Mouse (Mus musculus) hindbrain, embryonic 11.5 days (tissue): ENCODE results near the gene Exosc6. TPM values are rescaled to one million over a fixed set of nuclear protein-coding genes. Genes with fewer than 3 reads are reported as not detected.
A peak's percentile ranks its signal among the peaks of the same experiment; 100 is the strongest.
"Not testable (repeated sequence)": the region's sequence is repeated elsewhere in the genome, so short reads cannot be mapped to it uniquely, and the experiment has no call there.

Experiments used
- ATAC-seq: fragments of 200-750 bp; cut with Nextera tagmentation; 2 replicates; pipeline ENCODE4 v1.8.0; 2017; ENCODE audit warnings: mild to moderate bottlenecking, moderate TSS enrichment, moderate library complexity; ENCODE audit not compliant: low FRiP score
- DNase-seq: peaks from one replicate; pipeline ENCODE4 v3.0.0-alpha.2; 2015; ENCODE audit warnings: low spot score
- H3K27ac ChIP-seq: fragments of 300-500 bp; sonication (generic); 2 replicates; pipeline ENCODE4 v1.5.1; 2014; ENCODE audit warnings: mild to moderate bottlenecking, low read depth, low read length
- H3K27me3 ChIP-seq: fragments of 300-500 bp; sonication (generic); 2 replicates; pipeline ENCODE4 v1.6.1; 2014; ENCODE audit warnings: mild to moderate bottlenecking, low read length, moderate library complexity, mixed read lengths; ENCODE audit not compliant: control insufficient read depth, insufficient read depth
- H3K36me3 ChIP-seq: fragments of 300-500 bp; sonication (generic); 2 replicates; pipeline ENCODE4 v1.6.1; 2014; ENCODE audit warnings: mild to moderate bottlenecking, low read length, moderate library complexity, mixed read lengths; ENCODE audit not compliant: control insufficient read depth, insufficient read depth
- H3K4me1 ChIP-seq: fragments of 300-500 bp; sonication (generic); replicated peaks from 2 replicates; pipeline ENCODE4 v1.6.1; 2014; ENCODE audit warnings: low read length, mixed read lengths; ENCODE audit not compliant: control insufficient read depth, insufficient read depth
- H3K4me2 ChIP-seq: fragments of 300-500 bp; sonication (generic); replicated peaks from 2 replicates; pipeline ENCODE4 v1.6.1; 2014; ENCODE audit warnings: mild to moderate bottlenecking, low read depth, low read length
- H3K4me3 ChIP-seq: fragments of 300-500 bp; sonication (generic); 2 replicates; pipeline ENCODE4 v1.5.1; 2014; ENCODE audit warnings: low read depth, low read length
- H3K9ac ChIP-seq: fragments of 300-500 bp; sonication (generic); 2 replicates; pipeline ENCODE4 v1.6.1; 2014; ENCODE audit warnings: low read depth, low read length
- H3K9me3 ChIP-seq: fragments of 300-500 bp; sonication (generic); 2 replicates; pipeline ENCODE4 v1.6.1; 2016; ENCODE audit warnings: low read length; ENCODE audit not compliant: control insufficient read depth
- WGBS: fragments of 180-500 bp; shearing (Covaris S2); extraction: QIAGEN DNeasy Blood & Tissue Kit; methylation state at CpG from one replicate; pipeline ENCODE4 v1.1.7; 2014; 5-methylcytosine and 5-hydroxymethylcytosine counted together
- polyA plus RNA-seq: library from polyadenylated mRNA; unstranded; fragments of >200 nt; fragmentation: Nextera tagmentation; extraction: Ambion mirVana; gene quantifications from 2 replicates; pipeline ENCODE4 v1.2.1, GENCODE M21; 2014

Gene Exosc6
- 15.0 and 21.6 TPM in 2 replicates for polyA plus RNA-seq

- H3K36me3 ChIP-seq = peaks cover 21% of the 10 kb centered on the region
These were observed at the start of gene Exosc6 for GRCm38 (mm10) chr8:111056158-111056663. Exosc6 (plus strand) TSS chr8:111056339.

GRCm38 (mm10) chr8:111010230-111010991 is 45.7 kb upstream of the Exosc6 start:
- H3K27me3 ChIP-seq, H3K27ac ChIP-seq, DNase-seq, H3K9me3 ChIP-seq, H3K9ac ChIP-seq, H3K36me3 ChIP-seq, ATAC-seq, H3K4me2 ChIP-seq, H3K4me1 ChIP-seq, H3K4me3 ChIP-seq: not testable (repeated sequence)
- WGBS = 87% methylated on average over 8 of the region's 10 CpGs

More at GRCm38 (mm10) chr8:111056158-111056663, at the start of gene Exosc6:
- Histone ChIP-seq H3K4me2 (peak within 1 kb of the TSS; percentile 88), H3K9ac (peak within 1 kb of the TSS; percentile 85), H3K27me3 (no peaks in the 10 kb centered on the region), H3K4me1 (peaks cover 8% of the 10 kb centered on the region), H3K27ac (peak within 1 kb of the TSS; percentile 38), H3K9me3 (no peaks in the 10 kb centered on the region), H3K4me3 (peak within 1 kb of the TSS; percentile 98)
- DNase-seq = peak; percentile 96
- ATAC-seq = peak; percentile 90
- WGBS = under 1% methylated on average over 66 of the region's 68 CpGs

DNA sequence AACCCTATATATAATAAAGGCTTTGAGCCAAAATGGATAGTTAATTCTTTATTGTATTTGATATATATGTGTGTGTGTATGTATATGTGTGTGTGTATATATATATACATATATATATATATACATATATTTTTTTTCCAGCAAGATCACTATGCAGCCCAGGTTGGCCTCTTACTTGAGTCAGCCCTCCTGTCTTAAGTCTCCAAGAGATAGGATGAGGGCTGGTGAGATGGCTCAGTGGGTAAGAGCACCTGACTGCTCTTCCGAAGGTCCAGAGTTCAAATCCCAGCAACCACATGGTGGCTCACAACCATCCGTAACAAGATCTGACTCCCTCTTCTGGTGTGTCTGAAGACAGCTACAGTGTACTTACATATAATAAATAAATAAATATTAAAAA is 29.5 kb upstream of the Exosc6 start:
- not testable (repeated sequence) for H3K27me3 ChIP-seq, H3K27ac ChIP-seq, H3K4me2 ChIP-seq, H3K9me3 ChIP-seq, H3K9ac ChIP-seq, H3K36me3 ChIP-seq, DNase-seq, H3K4me3 ChIP-seq, H3K4me1 ChIP-seq, ATAC-seq
- WGBS = 89% methylated on average over 1 of the region's 2 CpGs

GRCm38 (mm10) chr8:111027391-111027937 is 28.7 kb upstream of the Exosc6 start:
- Histone ChIP-seq H3K4me2 (peak overlapping the region; percentile 75), H3K27me3 (no peaks in the 10 kb centered on the region), H3K36me3 (no peaks in the 10 kb centered on the region), H3K9me3 (no peaks in the 10 kb centered on the region), H3K4me1 (no peaks in the 10 kb centered on the region), H3K9ac (peak overlapping the region; percentile 57), H3K4me3 (peak overlapping the region; percentile 53), H3K27ac (no peak overlapping the region)
- DNase-seq = peak; percentile 86
- peak; percentile 79 for ATAC-seq
- WGBS = under 1% methylated on average over 31 of the region's 31 CpGs

DNA sequence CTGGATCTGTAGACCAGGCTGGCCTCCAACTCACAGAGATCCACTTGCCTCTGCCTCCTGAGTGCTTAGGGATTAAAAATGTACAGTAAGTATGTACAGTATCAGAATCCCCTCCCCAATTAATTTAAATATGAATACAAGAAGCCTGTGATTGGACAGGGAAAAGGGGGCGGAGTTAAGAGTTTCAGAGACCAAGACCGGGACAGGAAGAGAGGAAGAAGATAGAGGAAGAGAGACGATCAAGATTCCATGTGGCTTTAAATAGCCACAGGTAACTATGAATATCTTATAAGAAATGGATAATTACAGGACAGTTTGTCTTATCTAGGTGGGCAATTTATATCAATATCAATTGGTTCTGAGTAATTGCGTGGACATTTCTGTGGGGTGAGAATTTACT is 26.6 kb upstream of the Exosc6 start:
- 55% methylated on average over 4 of the region's 4 CpGs for whole genome bisulfite sequencing

DNA sequence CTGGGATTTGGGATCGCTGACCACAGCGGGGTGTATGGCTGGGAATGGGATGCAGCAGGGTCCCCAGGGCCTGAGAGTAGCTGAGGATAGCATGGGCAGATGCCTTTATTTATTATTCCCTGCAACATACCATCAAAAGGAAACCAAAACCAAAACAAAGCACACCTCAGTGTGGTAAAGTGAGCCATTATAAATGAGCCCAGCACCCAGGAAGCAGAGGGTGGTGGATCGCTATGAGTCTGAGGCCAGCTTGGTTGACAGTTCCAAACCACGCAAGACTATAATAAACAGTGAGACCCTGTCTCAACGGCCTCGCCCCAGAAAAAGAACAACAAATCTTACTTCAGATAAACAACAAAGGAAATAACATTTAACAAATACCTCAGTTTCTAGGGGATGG is 26.1 kb upstream of the Exosc6 start:
- Histone ChIP-seq H3K9me3 (no peaks in the 10 kb centered on the region), H3K4me2 (no peak overlapping the region), H3K27ac (no peak overlapping the region), H3K4me1 (peaks cover 8% of the 10 kb centered on the region), H3K4me3 (no peak overlapping the region), H3K9ac (no peak overlapping the region), H3K27me3 (no peaks in the 10 kb centered on the region), H3K36me3 (no peaks in the 10 kb centered on the region)
- WGBS = 80% methylated on average over 6 of the region's 6 CpGs
- ATAC-seq (no peak), DNase-seq (no peak)

More for the DNA sequence above, 26.6 kb upstream of the Exosc6 start:
- no peak overlapping the region for H3K9ac ChIP-seq
- no peaks in the 10 kb centered on the region for H3K9me3 ChIP-seq
- no peaks in the 10 kb centered on the region for H3K27me3 ChIP-seq
- H3K4me2 ChIP-seq = no peak overlapping the region
- no peak overlapping the region for H3K27ac ChIP-seq
- H3K4me3 ChIP-seq = no peak overlapping the region
- H3K4me1 ChIP-seq = peaks cover 3% of the 10 kb centered on the region; the same call in 1 of the 2 replicates
- no peaks in the 10 kb centered on the region for H3K36me3 ChIP-seq
- ATAC-seq (no peak), DNase-seq (no peak)

DNA sequence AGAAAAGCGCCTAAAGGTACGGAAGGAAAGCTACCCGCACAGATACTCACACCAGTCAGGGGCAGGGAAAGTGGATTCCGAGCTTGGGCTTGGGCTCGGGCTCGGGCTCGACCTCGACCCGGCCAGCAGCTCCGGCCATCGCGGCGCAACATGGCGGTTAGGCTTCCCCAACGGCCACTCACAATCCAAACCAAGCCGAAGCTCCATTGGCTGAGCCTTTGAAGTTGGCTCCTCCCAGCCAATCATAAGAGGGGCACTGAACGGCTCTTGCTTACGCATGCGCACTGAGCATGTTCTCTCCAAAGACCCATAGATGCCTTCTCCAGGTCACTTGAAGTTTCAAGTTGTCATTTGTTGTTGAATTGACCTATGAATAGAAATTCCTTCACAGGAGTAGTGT is 24.6 kb upstream of the Exosc6 start, which contains the start of gene Ddx19b:
Gene Ddx19b, minus strand, starts transcription at position 180 of the 400 bp plus-strand sequence.
- no peak within 1 kb of the TSS for H3K4me3 ChIP-seq
- no peak within 1 kb of the TSS for H3K4me2 ChIP-seq
- no peak within 1 kb of the TSS for H3K9ac ChIP-seq
- no peak for ATAC-seq
- WGBS = 92% methylated on average over 19 of the region's 19 CpGs
- no peaks in the 10 kb centered on the region for H3K27me3 ChIP-seq
- H3K4me1 ChIP-seq = peaks cover 9% of the 10 kb centered on the region
- H3K36me3 ChIP-seq = no peaks in the 10 kb centered on the region
- H3K27ac ChIP-seq = no peak within 1 kb of the TSS
- no peaks in the 10 kb centered on the region for H3K9me3 ChIP-seq
- no peak for DNase-seq

DNA sequence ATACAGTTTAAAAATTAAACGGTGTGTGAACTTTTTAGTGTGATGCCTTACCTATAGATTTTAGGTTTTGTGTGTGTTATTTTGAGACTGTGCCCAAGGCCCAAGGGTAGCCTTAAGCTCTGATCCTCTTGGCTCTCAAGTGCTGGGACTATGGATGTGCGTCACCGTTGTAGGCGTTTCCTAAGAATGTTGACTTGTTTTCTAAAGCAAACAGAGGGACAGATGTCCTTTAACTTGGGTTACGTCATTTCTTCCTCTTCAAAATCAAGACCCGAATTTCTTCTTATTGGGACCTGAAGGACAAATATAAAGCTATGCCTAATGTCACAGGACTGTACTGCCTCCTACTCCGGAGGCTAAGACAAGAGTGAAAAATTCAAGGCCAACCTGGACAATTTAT is 23.2 kb upstream of the Exosc6 start, which contains the start of gene Aars:
Gene Aars, plus strand, starts transcription at position 229 of the 400 bp plus-strand sequence.
- no peaks in the 10 kb centered on the region for H3K36me3 ChIP-seq
- peak within 1 kb of the TSS; percentile 57 for H3K4me2 ChIP-seq
- H3K9me3 ChIP-seq = no peaks in the 10 kb centered on the region
- H3K27me3 ChIP-seq = no peaks in the 10 kb centered on the region
- peaks cover 9% of the 10 kb centered on the region for H3K4me1 ChIP-seq
- peak within 1 kb of the TSS; percentile 81 for H3K27ac ChIP-seq
- WGBS = 98% methylated on average over 7 of the region's 7 CpGs
- H3K4me3 ChIP-seq = peak within 1 kb of the TSS; percentile 77
- peak within 1 kb of the TSS; percentile 77 for H3K9ac ChIP-seq
- ATAC-seq (no peak), DNase-seq (no peak)
